Mouse (Mus musculus) thymus, postnatal 14 days (tissue): ENCODE results near the gene Sarm1.

Experiments
- DNase-seq: peaks from one replicate; pipeline ENCODE4 v3.0.0; 2021

Sarm1 gene

DNA sequence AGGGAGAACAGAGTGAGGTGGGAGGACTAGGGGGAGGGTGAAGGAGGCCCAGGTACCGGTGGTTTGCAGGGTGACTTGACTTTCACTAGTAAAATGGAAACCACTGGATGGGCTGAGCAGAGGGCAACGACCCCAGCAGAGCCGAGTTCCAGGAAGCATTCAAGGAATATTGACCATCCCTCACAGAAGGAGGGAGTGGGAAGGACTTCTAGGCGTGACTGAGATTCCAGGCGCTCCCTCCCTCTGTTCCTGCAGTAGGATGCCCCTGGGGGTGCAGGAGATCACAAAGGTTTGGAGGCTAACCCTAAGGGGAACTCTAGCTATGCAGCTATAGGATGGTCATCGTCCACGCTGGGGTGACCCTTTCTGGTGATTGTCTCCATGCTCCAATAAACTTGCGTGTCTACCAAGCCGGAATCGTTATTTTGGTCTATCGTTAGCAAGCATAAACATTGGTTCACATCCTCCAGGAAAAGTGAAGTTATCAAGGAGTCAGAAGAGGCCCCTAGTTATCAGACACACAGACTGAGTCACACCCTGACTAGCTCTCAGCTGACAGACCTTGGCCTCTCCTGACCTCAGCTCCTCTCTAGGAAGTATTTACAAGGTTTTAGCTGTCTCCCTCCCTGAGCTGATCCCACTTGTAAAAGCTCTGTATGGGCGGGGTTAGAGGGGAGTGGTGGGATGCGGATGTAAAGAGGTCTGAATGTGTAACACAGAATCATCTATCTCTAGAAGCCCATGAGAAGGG, 34.1 kb downstream of the Sarm1 start:
- no peak for DNase-seq

DNA sequence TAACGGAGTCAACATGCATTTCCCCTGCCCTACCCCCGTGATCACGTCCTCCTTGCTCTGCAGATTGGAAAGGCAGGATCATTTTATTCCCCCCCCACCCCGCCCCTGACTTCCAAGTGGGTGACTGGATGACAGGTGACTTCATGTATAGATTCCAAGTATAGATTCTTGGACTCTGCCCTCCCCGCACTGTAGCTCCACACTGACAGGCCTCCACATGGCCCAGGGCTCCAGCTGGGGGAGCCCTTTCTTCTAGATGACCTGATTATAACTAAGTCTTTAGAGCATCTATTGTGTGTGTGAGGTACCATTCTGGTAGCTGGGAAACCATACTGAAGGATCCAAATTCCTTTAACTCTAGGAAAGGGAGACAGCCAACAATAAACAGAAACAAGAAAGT, 34.9 kb downstream of the Sarm1 start:
- DNase-seq: no peak

DNA sequence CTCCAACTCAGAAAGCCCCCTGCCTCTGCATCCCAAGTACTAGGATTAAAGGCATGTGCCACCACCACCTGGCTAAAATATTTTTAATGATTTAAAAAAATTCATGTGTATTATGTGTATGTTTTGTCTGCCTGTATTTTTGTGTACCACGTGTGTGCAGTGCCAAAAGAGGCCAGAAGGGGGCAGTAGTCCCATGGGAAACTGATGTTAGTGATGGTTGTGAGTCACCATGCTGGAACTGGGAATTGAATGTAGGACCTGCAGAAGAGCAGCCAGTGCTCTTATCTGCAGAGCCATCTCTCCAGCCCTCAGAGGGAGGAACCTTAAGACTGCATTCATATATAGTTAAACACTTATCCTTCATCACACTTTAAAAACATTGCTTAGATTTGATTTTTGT, 35.7 kb downstream of the Sarm1 start:
- DNase-seq: no peak

DNA sequence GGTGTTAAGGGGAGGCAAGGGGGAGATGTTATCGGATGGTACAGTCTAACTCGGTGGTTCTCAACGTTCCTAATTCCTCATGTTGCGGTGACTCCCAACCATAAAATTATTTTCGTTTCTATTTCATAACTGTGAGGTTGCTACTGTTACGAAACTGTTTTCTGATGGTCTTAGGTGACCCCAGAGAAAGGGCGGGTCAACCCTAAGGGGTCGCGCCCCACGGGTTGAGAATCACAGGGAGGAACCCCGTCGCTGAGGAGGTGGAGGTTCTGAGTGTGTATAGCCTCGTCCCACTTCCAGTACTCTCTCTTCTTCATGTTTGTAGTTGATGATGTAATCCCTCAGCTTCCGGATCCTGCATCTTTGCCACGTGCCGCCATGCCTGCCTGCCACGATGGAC, 38.8 kb downstream of the Sarm1 start:
- DNase-seq: no peak

DNA sequence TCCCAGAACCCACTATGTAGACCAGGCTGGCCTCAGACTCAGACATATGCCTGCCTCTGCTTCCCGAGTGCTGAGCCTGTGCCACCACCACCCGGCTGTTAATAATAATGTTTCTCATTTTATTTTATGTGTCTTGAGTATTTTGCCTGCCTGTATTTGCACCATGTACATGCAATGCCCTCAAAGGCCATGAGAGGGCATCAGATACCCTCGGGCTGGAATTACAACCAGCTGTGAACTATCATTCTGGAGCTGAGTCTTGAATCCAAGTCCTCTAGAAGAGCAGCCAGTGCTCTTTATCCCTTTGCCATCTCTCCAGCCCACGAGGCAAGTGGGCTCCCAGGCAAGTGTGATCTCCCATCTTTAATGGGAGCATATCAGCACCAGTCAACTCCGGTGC, 42.2 kb downstream of the Sarm1 start:
- DNase-seq: peak; percentile 39

DNA sequence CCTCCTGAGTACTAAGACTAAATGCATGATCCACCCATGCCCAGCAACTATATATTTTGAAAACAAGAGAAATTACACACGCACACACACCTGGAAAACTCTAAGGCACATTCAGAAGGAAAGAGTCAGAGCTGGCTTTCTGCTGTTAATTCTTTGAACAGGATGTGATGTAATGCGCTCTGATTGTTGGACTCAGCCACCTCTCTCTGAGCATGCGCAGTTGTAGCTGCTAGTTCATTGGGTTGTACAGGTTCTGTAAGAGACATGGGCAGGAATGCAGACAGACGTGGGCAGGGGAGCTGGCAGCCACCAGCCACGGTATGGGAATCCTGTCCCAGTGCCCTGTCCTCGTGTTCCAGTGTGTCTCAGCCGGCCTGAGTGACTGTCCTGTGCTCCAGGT, 43.3 kb downstream of the Sarm1 start:
- DNase-seq: no peak

DNA sequence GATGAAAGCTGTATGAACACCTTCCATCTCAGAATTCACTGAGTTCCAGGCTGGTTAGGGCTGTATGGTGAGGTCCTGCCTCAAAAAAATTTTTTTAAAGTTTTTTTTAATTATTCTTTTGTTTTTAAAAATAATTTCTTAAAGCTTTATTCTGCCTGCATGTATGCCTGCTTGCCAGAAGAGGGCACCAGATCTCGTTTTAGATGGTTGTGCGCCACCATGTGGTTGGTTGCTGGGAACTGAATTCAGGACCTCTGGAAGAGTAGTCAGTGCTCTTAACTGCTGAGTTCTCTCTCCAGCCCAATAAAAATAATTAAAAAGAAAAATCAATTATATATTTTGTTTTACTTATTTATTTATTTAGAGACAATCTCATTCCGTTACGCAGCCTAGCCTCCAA, 43.9 kb downstream of the Sarm1 start:
- DNase-seq: peak; percentile 74

DNA sequence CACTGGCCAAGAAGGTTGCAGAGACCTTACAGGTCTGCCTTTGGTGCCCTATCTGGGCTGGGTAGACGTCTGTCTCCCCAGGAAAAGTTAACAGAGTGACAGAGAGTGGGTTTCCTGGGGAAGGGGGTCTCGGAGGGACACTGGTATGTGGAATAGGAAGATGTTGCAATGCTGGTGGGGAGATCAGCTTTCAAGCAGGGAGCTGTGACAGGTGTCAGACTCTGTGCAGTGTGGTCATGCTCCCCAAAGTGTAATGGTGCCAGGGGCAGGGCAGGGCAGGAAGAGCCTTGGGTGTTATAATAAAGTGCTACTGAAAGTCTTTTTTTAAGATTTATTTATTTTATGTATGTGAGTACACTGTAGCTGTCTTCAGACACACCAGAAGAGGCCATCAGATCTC, 47.2 kb downstream of the Sarm1 start:
- no peak for DNase-seq

DNA sequence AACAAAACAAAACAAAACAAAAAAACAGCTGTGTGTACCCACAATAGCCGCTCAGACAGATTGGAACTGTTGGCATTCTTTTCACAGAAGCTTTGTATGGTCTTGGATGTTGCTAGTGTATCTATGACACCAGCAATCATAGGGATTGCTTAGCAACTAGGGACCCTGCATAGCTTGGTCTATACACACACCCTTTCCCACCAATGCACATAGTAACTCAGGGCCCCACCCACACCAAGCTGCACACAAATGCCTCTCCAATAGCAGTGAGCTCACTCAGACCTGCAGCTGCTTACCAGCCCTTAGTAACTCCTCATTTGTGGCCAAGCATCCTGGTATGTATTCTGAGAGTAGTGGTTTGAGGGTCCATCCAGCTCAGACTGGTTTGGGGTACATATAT, 49.3 kb downstream of the Sarm1 start:
- DNase-seq: no peak

DNA sequence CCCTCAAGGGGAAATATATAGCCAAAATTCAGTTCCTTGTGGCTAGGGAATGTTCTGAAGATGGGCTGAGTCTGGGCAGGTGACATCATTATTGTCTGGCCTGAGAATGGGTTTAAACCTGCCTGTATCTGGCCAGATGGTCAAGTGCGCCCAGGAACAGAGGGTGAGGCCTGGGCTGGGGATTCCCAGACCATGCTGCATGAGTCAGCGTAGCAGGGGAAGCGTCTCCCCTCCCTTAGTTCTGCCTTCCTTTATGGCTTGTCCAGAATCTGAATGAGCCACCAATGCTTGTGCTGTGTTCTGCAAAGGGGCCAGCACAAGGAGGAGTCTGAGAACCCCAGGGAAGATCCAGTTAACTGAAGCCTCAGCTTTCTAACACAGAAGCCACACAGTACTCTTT, 50.4 kb downstream of the Sarm1 start:
- no peak for DNase-seq

DNA sequence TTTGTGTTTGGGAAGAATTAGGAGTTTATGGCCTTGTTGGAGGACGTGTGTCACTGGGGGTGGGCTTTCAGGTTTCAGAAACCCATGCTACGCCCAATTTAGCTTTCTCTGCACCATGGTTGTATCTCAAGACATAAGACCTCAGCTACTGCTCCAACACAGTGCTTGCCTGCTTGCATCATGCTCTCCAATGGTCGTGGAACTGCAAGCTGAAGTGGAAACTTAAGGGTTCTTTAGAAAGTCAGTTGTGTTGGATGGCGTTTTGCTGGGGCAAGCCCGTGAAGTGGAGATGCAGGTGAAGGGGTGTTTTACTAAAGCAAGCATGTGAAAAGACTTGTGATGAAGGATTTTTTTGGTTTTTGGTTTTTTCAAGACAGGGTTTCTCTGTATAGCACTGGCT, 54.4 kb downstream of the Sarm1 start:
- DNase-seq: no peak

DNA sequence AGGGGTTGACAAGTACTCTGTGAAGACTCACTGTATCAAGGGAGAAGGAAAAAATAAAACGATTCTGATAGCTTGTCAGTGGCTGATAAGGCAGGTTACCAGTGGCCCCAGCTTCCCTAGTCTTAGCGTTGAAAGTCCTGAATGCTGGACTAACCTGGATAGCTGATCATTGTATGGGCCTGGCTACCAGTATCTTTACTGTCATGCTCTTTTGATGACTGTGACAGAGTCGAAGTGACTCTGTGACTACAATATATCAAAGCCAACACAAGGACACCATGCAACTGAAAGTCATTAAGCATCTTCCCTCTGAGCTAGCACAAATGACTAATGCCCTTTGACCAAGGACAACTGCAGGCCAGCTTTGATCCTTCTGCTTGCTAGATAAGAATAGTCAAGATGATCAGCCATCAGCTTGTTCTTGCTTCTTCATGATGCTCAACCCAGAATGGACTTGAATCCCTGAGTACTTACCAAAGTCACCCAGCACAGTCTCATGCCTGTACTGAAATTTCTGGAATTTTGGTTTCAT, 59.1 kb downstream of the Sarm1 start:
- no peak for DNase-seq

DNA sequence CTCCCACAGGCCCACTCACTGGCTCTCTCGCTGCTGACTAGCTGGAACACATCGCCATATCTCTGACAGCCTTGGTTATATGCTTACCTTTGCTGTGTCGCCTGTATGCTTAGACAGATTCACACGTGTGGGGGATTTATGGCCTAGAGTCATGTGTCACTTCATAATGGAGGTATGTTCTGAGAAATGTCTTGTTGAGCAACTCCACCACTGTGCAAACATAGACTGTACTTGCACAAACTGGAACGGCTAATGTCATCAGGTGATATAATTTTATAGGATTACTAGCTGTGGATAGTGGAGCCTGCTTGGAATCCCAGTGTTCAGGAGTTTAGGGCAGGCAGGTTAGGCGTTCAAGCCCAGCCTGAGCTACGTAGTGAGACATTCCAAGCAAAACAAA, 60.4 kb downstream of the Sarm1 start:
- DNase-seq: no peak

DNA sequence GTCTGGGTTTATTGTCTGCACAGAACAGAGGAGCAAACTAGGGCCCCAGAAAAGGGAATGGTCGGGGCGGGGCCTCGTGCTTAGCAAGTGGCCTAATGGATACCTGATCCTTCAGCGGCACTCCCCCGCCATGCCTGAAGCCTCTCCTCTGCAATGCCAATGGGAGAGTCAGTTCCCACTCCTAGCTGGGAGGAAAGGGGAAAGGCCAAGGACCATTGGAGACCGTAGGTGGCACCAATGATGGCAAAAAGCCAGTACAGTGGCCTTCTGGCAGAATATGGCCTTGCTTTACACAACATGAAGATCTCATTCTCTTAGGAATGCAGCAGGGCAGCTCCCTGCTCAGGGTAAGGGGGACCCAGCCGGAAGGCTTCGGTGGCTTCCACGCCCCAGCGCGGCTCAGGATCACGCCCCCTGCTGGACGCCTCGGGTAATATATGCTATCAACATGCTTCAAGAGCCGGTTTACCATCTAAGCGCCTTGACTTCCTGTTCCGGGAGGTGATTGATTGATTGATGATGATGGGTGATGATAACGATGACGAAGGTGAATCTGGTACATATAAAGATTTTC, 61.7 kb downstream of the Sarm1 start:
- DNase-seq: peak; percentile 60

DNA sequence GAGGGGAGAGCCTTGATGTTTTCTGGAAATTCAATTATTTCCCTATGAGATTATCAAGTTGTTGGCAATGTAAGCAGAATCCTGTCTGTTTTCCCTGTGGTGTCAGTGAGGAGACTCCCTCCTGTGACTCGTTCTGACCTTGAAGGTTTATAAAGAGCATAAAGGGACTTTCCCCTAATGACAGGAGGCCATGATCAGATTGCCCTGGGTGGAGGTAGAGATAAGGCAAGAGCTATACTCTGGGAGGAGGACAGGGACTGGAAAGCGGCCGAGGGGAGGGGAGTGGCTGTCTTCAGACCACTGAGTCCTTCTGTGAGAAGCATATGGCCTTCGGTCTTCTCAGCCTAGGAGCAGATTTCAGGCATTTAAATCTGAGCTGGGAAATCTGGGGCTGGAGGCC, 63.5 kb downstream of the Sarm1 start:
- DNase-seq: no peak

DNA sequence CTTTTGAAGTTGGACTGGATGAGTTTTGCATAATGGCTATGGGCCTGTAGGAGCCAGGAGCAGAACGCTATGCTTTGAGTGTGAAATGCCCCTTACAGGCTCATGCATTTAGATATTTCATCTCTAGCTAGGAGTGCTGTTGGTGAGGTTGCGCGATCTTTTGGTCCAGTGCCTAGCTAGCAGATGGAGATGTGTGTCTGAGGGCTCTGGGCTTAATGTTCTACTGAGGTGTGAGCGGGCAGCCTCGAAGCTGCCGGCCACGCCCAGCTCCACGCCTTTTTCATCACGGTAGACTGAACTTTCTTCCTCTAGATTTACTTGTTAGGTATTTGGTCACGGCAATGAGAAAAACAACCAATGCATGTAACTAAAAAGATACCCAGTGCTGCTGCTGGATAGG, 66.4 kb downstream of the Sarm1 start:
- DNase-seq: no peak

DNA sequence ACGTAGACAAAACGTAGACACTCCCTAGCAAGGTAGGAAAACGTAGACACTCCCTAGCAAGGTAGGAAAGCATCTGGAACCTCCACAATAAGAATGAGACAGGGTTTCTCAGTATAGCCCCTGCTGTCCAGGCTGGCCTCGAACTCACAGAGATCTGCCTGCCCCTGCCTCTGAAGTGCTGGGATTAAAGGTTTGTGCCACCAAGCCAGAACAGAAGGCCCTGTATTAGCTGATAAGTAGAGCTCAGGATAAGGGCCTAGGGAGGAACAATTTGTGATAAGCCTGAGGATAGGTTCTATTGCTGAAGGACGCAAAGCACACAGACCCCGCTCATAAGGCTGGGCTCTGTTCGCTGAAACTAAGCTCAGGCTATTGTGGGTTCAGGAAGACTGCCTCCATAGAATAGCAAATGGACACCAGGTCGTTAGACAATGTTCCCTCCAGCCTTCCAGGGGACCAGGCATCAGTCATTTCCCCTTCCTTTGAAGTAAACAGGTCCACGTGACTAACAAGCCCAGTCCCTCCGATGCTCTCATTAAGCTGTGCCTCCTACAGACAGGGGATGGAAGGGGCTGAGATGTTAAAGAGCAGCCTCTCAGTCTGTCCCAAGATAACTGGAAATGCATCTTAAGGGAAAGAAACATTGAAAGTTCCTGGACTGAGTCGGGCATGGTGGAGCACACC, 67.2 kb downstream of the Sarm1 start:
- no peak for DNase-seq

DNA sequence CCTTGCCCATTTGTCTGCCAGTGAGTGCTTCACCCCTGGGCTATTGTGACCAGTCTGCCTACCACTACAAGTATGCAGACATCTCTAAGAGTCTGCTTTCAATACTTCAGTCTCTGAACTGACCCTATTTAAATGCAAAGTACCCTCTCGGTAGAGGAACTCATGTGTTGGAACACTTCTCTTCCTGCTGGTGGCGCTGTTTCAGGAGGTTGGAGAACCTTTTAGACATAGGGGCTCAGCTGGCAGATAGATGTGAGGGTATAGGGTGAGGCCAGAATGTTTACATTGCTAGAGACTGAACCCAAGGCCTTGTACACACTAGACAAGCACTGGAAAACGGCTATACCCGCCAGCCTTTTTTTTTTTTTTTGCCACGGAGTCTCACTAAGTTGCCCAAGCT, 69.2 kb downstream of the Sarm1 start:
- DNase-seq: no peak

DNA sequence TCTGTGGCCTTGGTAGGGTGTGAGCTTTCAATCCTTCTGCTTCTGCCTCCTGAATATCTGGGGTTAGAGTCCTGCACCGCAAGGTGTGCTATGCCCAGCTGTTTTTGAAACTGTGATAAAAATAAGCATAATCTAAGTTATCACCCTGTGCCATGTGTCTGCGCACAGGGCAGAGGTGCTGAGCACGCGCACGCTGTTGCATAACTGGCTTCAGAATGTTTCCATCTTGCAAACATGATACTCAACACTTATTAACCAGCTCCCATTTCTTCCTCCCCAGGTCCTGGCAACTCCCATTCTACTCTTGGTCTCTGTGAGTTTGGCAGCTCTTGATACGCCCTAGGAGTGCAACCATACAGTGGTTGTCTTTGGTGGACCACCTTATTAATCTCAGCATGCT, 69.9 kb downstream of the Sarm1 start:
- no peak for DNase-seq

DNA sequence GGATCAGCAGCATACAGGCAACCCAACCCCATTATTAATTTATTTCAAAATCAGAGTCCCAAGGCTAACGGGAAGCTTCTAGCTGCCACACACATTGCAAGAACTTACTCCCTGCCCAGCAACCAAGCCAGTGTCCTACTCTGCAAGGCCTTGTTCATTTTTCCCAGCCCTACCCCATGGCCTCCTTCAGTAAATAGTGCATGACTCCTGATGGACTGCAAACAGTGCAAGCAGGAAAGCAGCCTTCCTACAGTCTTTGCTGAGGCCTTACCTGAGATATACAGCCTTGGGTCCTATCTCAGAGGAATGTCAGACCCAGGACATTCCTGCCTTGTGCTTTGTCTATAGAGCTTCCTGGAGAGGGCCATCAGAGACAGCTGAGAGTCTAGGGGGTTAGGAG, 72.0 kb downstream of the Sarm1 start:
- DNase-seq: no peak

DNA sequence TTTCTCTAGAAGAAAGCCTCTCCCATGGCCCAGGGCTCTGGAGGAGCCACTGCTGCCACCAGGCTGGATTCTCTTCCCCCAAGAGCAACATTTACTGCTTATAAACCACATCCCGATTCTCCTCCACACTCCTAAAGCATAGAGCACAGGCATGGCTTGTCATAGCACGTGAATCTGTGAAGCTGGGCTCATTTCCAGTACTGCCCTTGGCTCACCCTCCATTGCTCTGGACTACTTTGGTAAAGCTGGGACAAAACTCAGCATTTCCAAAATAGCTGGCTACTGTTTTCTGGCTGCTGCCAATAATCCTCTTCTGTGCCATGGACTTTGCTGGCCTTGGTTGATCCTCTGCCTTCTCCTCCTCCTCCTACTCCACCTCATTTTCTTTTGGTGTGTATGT, 73.2 kb downstream of the Sarm1 start:
- no peak for DNase-seq
